Mouse (Mus musculus) layer of hippocampus, adult 8-10 months (tissue): Measurements from ENCODE around the gene Actn3. TPM values are rescaled to one million over a fixed set of nuclear protein-coding genes. Genes with fewer than 3 reads are reported as not detected.
"Not testable (repeated sequence)": the region's sequence is repeated elsewhere in the genome, so short reads cannot be mapped to it uniquely, and the experiment has no call there.

ENCODE experiments used
- DNase-seq, 2 experiments: peaks; one replicate each; pipeline ENCODE4 v3.0.0; 2022; ENCODE audit warnings: low spot score in 2 of 2
- total RNA-seq, 4 experiments: library from RNA; stranded (reverse); gene quantifications; 2 replicates each; pipeline ENCODE4 v1.2.4; 2022

The Actn3 gene
- total RNA-seq, 4 experiments from 2014 or later, result 0.74 to 1.4 (median 1.1) TPM

DNA sequence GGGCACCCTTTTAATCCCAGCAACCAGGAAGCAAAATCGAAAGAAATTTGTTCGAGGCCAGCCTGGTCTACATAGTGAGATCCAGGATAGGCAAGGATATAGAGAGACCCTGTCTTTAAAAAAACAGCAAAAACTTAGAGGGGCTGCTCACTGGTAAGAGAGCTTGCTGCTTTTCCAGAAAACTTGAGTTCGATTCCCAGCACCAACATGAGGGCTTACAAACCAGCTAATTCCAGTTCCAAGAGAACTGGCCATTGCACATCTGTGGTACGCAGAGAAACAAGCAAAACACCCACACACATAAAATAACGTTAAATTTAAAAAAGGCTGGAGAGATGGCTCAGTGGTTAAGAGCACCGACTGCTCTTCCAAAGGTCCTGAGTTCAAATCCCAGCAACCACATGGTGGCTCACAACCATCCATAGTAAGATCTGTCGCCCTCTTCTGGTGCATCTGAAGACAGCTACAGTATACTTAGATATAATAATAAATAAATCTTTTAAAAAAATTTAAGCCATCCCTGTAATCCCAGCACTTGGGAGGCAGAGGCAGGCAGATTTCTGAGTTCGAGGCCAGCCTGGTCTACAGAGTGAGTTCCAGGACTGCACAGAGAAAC lies 65.3 kb downstream of the Actn3 start:
- not testable (repeated sequence) for DNase-seq

- DNase-seq, result no peak
Observed at GRCm38 (mm10) chr19:4811909-4812242, 65.8 kb downstream of the Actn3 start.

Other genes with a start within 250 kb of the Actn3 start
- gene Gm960, start 179.2 kb downstream of the Actn3 start, total RNA-seq, result 1 to 10 TPM; 1.2 to 2.0 (median 1.8) TPM
- 100 to 1,000 TPM; 475 to 555 (median 513) TPM for gene Sptbn2, start 166.7 kb downstream of the Actn3 start, total RNA-seq
- gene Rbm4b, start 121.4 kb downstream of the Actn3 start, total RNA-seq, result 10 to 100 TPM; 14.6 to 20.0 (median 17.2) TPM
- 10 to 100 TPM; 79.4 to 87.1 (median 84.8) TPM for gene Rbm4, start 84.0 kb downstream of the Actn3 start, total RNA-seq
- gene Gm21992, start 66.3 kb downstream of the Actn3 start, total RNA-seq, result 10 to 100 TPM; 22.5 to 29.2 (median 26.0) TPM
- 10 to 100 TPM; 45.5 to 60.9 (median 54.8) TPM for gene Rbm14, start 66.3 kb downstream of the Actn3 start, total RNA-seq
- 10 to 100 TPM; 30.9 to 44.4 (median 38.5) TPM for gene Ccs, start 38.6 kb downstream of the Actn3 start, total RNA-seq
- 1 to 10 TPM; 2.1 to 2.8 (median 2.4) TPM for gene Ccdc87, start 38.5 kb downstream of the Actn3 start, total RNA-seq
- 100 to 1,000 TPM; 110 to 126 (median 119) TPM for gene Ctsf, start 22.8 kb downstream of the Actn3 start, total RNA-seq
- gene Zdhhc24, start 759 bp upstream of the Actn3 start, total RNA-seq, result 10 to 100 TPM; 25.1 to 32.1 (median 25.6) TPM
- gene Bbs1, start 28.7 kb upstream of the Actn3 start, total RNA-seq, result 10 to 100 TPM; 32.7 to 45.2 (median 39.3) TPM
- gene Dpp3, start 50.4 kb upstream of the Actn3 start, total RNA-seq, result 10 to 100 TPM; 38.9 to 41.3 (median 39.7) TPM
- 10 to 100 TPM; 25.5 to 31.6 (median 28.9) TPM for gene Peli3, start 65.2 kb upstream of the Actn3 start, total RNA-seq
- gene Mrpl11, start 84.2 kb upstream of the Actn3 start, total RNA-seq, result 10 to 100 TPM; 51.9 to 62.5 (median 56.4) TPM
- 10 to 100 TPM in 2 of 4 experiments, 1 to 10 TPM in 2; 4.0 to 10.8 (median 8.3) TPM for gene Npas4, start 112.4 kb upstream of the Actn3 start, total RNA-seq
- gene Slc29a2, start 146.0 kb upstream of the Actn3 start, total RNA-seq, result 10 to 100 TPM; 12.3 to 19.8 (median 16.3) TPM
- gene B4gat1, start 160.9 kb upstream of the Actn3 start, total RNA-seq, result 100 to 1,000 TPM; 107 to 119 (median 111) TPM
- 1 to 10 TPM; 4.4 to 10.0 (median 6.3) TPM for gene AC124502.3, start 161.0 kb upstream of the Actn3 start, total RNA-seq
- gene Brms1, start 163.4 kb upstream of the Actn3 start, total RNA-seq, result 10 to 100 TPM; 18.3 to 24.6 (median 20.6) TPM
- 100 to 1,000 TPM in 1 of 4 experiments, 10 to 100 TPM in 3; 89.3 to 115 (median 96.8) TPM for gene Rin1, start 172.6 kb upstream of the Actn3 start, total RNA-seq
- 1 to 10 TPM; 3.7 to 5.6 (median 4.4) TPM for gene Cd248, start 190.2 kb upstream of the Actn3 start, total RNA-seq
- 100 to 1,000 TPM; 104 to 117 (median 106) TPM for gene Tmem151a, start 207.6 kb upstream of the Actn3 start, total RNA-seq
- gene Yif1a, start 210.6 kb upstream of the Actn3 start, total RNA-seq, result 10 to 100 TPM; 21.4 to 29.8 (median 25.9) TPM
- gene Cnih2, start 220.6 kb upstream of the Actn3 start, total RNA-seq, result 100 to 1,000 TPM; 417 to 436 (median 422) TPM
- gene Rab1b, start 229.2 kb upstream of the Actn3 start, total RNA-seq, result 100 to 1,000 TPM; 154 to 165 (median 160) TPM
- 100 to 1,000 TPM; 215 to 240 (median 227) TPM for gene Klc2, start 240.7 kb upstream of the Actn3 start, total RNA-seq